Mouse (Mus musculus) limb, embryonic 14.5 days (tissue): ENCODE measurements at regions not wholly inside any gene's neighbourhood (a gene's known extent, or its start where the extent isn't known, plus 50 kb on each side); places are given as distances from the start of the nearest gene placed in this dataset.

ENCODE experiments used
- ATAC-seq: fragments of 200-750 bp; cut with Nextera tagmentation; 2 replicates; pipeline ENCODE4 v1.8.0; 2017; ENCODE audit warnings: low read depth, moderate number of reproducible peaks, moderate TSS enrichment; ENCODE audit not compliant: low FRiP score
- DNase-seq: peaks from one replicate; pipeline ENCODE4 v3.0.0-alpha.2; 2015; ENCODE audit warnings: low spot score
- H3K27ac ChIP-seq: fragments of 300-500 bp; sonication (generic); replicated peaks from 2 replicates; pipeline ENCODE4 v1.5.1; 2014; ENCODE audit warnings: low read depth, mild to moderate bottlenecking, low read length, moderate library complexity, mixed read lengths
- H3K27me3 ChIP-seq: fragments of 300-500 bp; sonication (generic); 2 replicates; pipeline ENCODE4 v1.6.1; 2014; ENCODE audit warnings: low read length, mixed read lengths; ENCODE audit not compliant: control insufficient read depth, insufficient read depth
- H3K36me3 ChIP-seq: fragments of 300-500 bp; sonication (generic); 2 replicates; pipeline ENCODE4 v1.6.1; 2014; ENCODE audit warnings: mild to moderate bottlenecking, low read length, moderate library complexity, mixed read lengths; ENCODE audit not compliant: control insufficient read depth, insufficient read depth
- H3K4me1 ChIP-seq: fragments of 300-500 bp; sonication (generic); 2 replicates; pipeline ENCODE4 v1.6.1; 2014; ENCODE audit warnings: antibody characterized with exemption, low read length, mixed read lengths; ENCODE audit not compliant: control insufficient read depth, insufficient read depth
- H3K4me2 ChIP-seq: fragments of 300-500 bp; sonication (generic); replicated peaks from 2 replicates; pipeline ENCODE4 v1.6.1; 2014; ENCODE audit warnings: low read depth, mild to moderate bottlenecking, low read length, moderate library complexity; ENCODE audit not compliant: severe bottlenecking
- H3K4me3 ChIP-seq: fragments of 300-500 bp; sonication (generic); replicated peaks from 2 replicates; pipeline ENCODE4 v1.5.1; 2014; ENCODE audit warnings: low read length
- H3K9ac ChIP-seq: fragments of 300-500 bp; sonication (generic); 2 replicates; pipeline ENCODE4 v1.6.1; 2014; ENCODE audit warnings: mild to moderate bottlenecking, low read depth, low read length, moderate library complexity; ENCODE audit not compliant: severe bottlenecking
- H3K9me3 ChIP-seq: fragments of 300-500 bp; sonication (generic); 2 replicates; pipeline ENCODE4 v1.6.1; 2016; ENCODE audit warnings: low read length; ENCODE audit not compliant: control insufficient read depth
- POLR2A ChIP-seq: fragments of 200-500 bp; IDR thresholded peaks from 2 replicates; pipeline ENCODE4 v1.8.0; 2012; ENCODE audit warnings: inconsistent platforms, mild to moderate bottlenecking, moderate library complexity, borderline replicate concordance; ENCODE audit not compliant: insufficient read depth, insufficient read length; ENCODE audit errors: extremely low read depth
- WGBS: fragments of 180-500 bp; shearing (Covaris S2); extraction: QIAGEN DNeasy Blood & Tissue Kit; methylation state at CpG from one replicate; pipeline ENCODE4 v1.1.7; 2014; 5-methylcytosine and 5-hydroxymethylcytosine counted together

- no peak for DNase-seq
- Histone ChIP-seq H3K9ac (no peak overlapping the region), H3K4me2 (peak overlapping the region; percentile 28), H3K9me3 (no peaks in the 10 kb centered on the region), H3K36me3 (no peaks in the 10 kb centered on the region), H3K27ac (no peak overlapping the region), H3K27me3 (no peaks in the 10 kb centered on the region), H3K4me3 (no peak overlapping the region), H3K4me1 (0 out of 2 replicates have a peak, but pooled peaks cover 4% of the 10 kb centered on the region)
- TF ChIP-seq POLR2A, result no peak
- no peak for ATAC-seq
- 64% methylated on average over 13 of the region's 13 CpGs for WGBS
These were observed 922.9 kb downstream of the 5730522E02Rik start for GRCm38 (mm10) chr11:25287458-25288247.

DNA sequence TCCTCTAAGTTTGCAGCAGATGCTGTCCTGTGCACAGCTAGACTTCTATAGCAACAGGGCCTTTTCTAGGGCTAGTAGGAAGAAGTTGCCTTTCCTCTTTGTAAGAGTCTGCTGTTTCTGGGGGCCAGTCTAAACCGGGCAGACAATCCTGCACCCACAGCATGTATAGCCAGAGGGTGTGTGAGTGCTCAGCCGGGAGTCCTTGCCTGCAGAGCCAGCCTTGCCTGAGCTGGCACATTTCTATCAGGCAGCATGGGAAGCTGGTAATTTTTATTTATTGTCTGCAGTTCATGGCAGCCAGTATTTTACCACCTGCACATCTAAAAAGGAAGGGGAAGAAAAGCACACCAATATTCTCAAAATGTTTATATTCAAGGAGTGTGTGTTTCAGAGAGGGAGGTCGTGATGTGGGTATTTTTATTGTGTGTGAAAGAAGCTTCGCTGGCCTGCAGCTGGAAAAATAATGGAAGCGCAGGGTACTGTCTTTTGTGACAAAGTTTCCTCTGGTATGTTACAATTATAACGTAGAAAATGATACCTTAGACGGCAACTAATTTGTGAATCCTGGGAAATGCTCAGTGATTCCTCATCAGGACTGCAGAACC, 940.5 kb downstream of the 5730522E02Rik start:
- Histone ChIP-seq H3K9me3 (no peaks in the 10 kb centered on the region), H3K36me3 (no peaks in the 10 kb centered on the region), H3K4me1 (0 out of 2 replicates have a peak, but pooled peaks cover 2% of the 10 kb centered on the region), H3K9ac (no peak overlapping the region), H3K27me3 (no peaks in the 10 kb centered on the region), H3K27ac (no peak overlapping the region), H3K4me2 (no peak overlapping the region), H3K4me3 (no peak overlapping the region)
- TF ChIP-seq POLR2A, result no peak
- DNase-seq (no peak), ATAC-seq (no peak)
- WGBS, result 15% methylated on average over 7 of the region's 7 CpGs

GRCm38 (mm10) chr11:25262906-25263305, 947.7 kb downstream of the 5730522E02Rik start:
- Histone ChIP-seq H3K9me3 (no peaks in the 10 kb centered on the region), H3K4me3 (no peak overlapping the region), H3K9ac (no peak overlapping the region), H3K27me3 (no peaks in the 10 kb centered on the region), H3K4me2 (no peak overlapping the region), H3K36me3 (no peaks in the 10 kb centered on the region), H3K4me1 (no peaks in the 10 kb centered on the region), H3K27ac (no peak overlapping the region)
- no peak for DNase-seq
- no peak for ATAC-seq
- TF ChIP-seq POLR2A, result no peak
- WGBS, result 19% methylated on average over 4 of the region's 4 CpGs

DNA sequence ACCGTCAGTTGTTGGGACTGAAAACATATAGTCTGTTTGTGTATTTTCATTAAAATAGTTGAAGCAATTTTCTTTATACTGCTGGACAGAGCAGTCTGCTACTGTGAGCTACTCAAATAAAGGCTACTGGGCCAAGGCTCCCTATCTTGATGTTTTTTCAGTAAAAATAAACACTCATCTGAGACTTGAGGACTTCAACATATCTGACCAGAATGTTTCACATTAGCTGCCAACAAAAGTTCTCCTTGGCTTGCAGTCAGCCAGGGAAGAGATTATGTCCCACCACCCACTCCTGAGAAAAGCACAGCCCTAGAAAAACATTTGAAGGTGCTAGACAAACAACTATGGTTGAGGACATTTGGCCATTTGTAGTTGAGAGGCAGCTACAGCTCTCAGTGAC, 950.9 kb downstream of the 5730522E02Rik start:
- no peaks in the 10 kb centered on the region for H3K4me1 ChIP-seq
- H3K9ac ChIP-seq, result no peak overlapping the region
- H3K36me3 ChIP-seq, result no peaks in the 10 kb centered on the region
- ATAC-seq (no peak), DNase-seq (no peak)
- H3K4me3 ChIP-seq, result no peak overlapping the region
- H3K4me2 ChIP-seq, result no peak overlapping the region
- no peak for TF ChIP-seq POLR2A
- whole genome bisulfite sequencing, result 91% methylated on average over 1 of the region's 1 CpGs
- no peaks in the 10 kb centered on the region for H3K9me3 ChIP-seq
- no peak overlapping the region for H3K27ac ChIP-seq
- H3K27me3 ChIP-seq, result no peaks in the 10 kb centered on the region

GRCm38 (mm10) chr11:25233360-25233890, 977.1 kb downstream of the 5730522E02Rik start:
- no peak overlapping the region for H3K9ac ChIP-seq
- no peak overlapping the region for H3K4me3 ChIP-seq
- 66% methylated on average over 4 of the region's 4 CpGs for WGBS
- DNase-seq, result no peak
- no peak overlapping the region for H3K27ac ChIP-seq
- no peak for ATAC-seq
- no peaks in the 10 kb centered on the region for H3K27me3 ChIP-seq
- no peak for TF ChIP-seq POLR2A
- H3K4me1 ChIP-seq, result no peaks in the 10 kb centered on the region
- no peak overlapping the region for H3K4me2 ChIP-seq
- no peaks in the 10 kb centered on the region for H3K36me3 ChIP-seq
- H3K9me3 ChIP-seq, result no peaks in the 10 kb centered on the region
